Mouse (Mus musculus) midbrain, postnatal 0 days (tissue): ENCODE measurements around the gene Armcx5. TPM values are rescaled to one million over a fixed set of nuclear protein-coding genes. Genes with fewer than 3 reads are reported as not detected.

ENCODE experiments used
- ATAC-seq: fragments of 200-750 bp; cut with Nextera tagmentation; 2 replicates; pipeline ENCODE4 v1.8.0; 2017; ENCODE audit warnings: moderate number of reproducible peaks, mild to moderate bottlenecking, moderate TSS enrichment, moderate library complexity; ENCODE audit not compliant: low FRiP score
- DNase-seq: peaks from one replicate; pipeline ENCODE4 v3.0.0-alpha.2; 2015; ENCODE audit warnings: low spot score
- H3K27ac ChIP-seq: fragments of 300-500 bp; sonication (generic); 2 replicates; pipeline ENCODE4 v1.5.1; 2014; ENCODE audit warnings: low read depth, mild to moderate bottlenecking, low read length, mixed read lengths
- H3K27me3 ChIP-seq: fragments of 300-500 bp; sonication (generic); 2 replicates; pipeline ENCODE4 v1.6.1; 2014; ENCODE audit warnings: low read length, control low read depth, mixed read lengths; ENCODE audit not compliant: insufficient read depth
- H3K36me3 ChIP-seq: fragments of 300-500 bp; sonication (generic); 2 replicates; pipeline ENCODE4 v1.6.1; 2014; ENCODE audit warnings: low read length, control low read depth, mixed read lengths; ENCODE audit not compliant: insufficient read depth
- H3K4me1 ChIP-seq: fragments of 300-500 bp; sonication (generic); 2 replicates; pipeline ENCODE4 v1.6.1; 2014; ENCODE audit warnings: mild to moderate bottlenecking, control low read depth, antibody characterized with exemption, low read length, mixed read lengths; ENCODE audit not compliant: insufficient read depth
- H3K4me2 ChIP-seq: fragments of 300-500 bp; sonication (generic); 2 replicates; pipeline ENCODE4 v1.6.1; 2014; ENCODE audit warnings: low read depth, mild to moderate bottlenecking, low read length, mixed read lengths; ENCODE audit not compliant: poor library complexity, severe bottlenecking
- H3K4me3 ChIP-seq: fragments of 300-500 bp; sonication (generic); 2 replicates; pipeline ENCODE4 v1.5.1; 2014; ENCODE audit warnings: low read depth, mild to moderate bottlenecking, low read length, moderate library complexity
- H3K9ac ChIP-seq: fragments of 300-500 bp; sonication (generic); replicated peaks from 2 replicates; pipeline ENCODE4 v1.6.1; 2014; ENCODE audit warnings: mild to moderate bottlenecking, low read length, moderate library complexity, mixed read lengths; ENCODE audit not compliant: poor library complexity, severe bottlenecking
- H3K9me3 ChIP-seq: fragments of 300-500 bp; sonication (generic); 2 replicates; pipeline ENCODE4 v1.6.1; 2016; ENCODE audit warnings: low read length, control low read depth
- CTCF ChIP-seq: IDR thresholded peaks from 2 replicates; pipeline ENCODE4 v1.5.1; 2016; ENCODE audit warnings: antibody characterized with exemption, mild to moderate bottlenecking
- WGBS: fragments of 180-500 bp; shearing (Covaris S2); extraction: QIAGEN DNeasy Blood & Tissue Kit; methylation state at CpG from one replicate; pipeline ENCODE4 v1.1.7; 2014; 5-methylcytosine and 5-hydroxymethylcytosine counted together
- polyA plus RNA-seq: library from polyadenylated mRNA; unstranded; fragments of >200 nt; fragmentation: Nextera tagmentation; extraction: Ambion mirVana; gene quantifications from 2 replicates; pipeline ENCODE4 v1.2.1, GENCODE M21; 2015
- total RNA-seq: library from RNA; depleted of rRNA; stranded (reverse); fragments of >200 nt; gene quantifications from 2 replicates; pipeline ENCODE4 v1.2.3, GENCODE M21; 2014; rRNA removed

Armcx5 gene
- total RNA-seq, result 13.1 and 22.9 TPM in 2 replicates
- polyA plus RNA-seq, result 23.8 and 31.7 TPM in 2 replicates

GRCm38 (mm10) chrX:135742304-135743055 lies at the start of gene Armcx5, which contains the start of gene Gprasp1:
Gene Armcx5 (plus strand): TSS chrX:135742733.
Gene Gprasp1 (plus strand): TSS chrX:135742733.
- 20% methylated on average over 47 of the region's 48 CpGs for WGBS
- Histone ChIP-seq H3K4me3 (peak within 1 kb of the TSS; percentile 56), H3K9me3 (no peaks in the 10 kb centered on the region), H3K27me3 (no peaks in the 10 kb centered on the region; the same call in 1 of the 2 replicates), H3K27ac (peak within 1 kb of the TSS; percentile 88), H3K36me3 (no peaks in the 10 kb centered on the region), H3K9ac (peak within 1 kb of the TSS; percentile 81), H3K4me2 (peak within 1 kb of the TSS; percentile 46), H3K4me1 (no peaks in the 10 kb centered on the region)
- DNase-seq (peak; percentile 97), ATAC-seq (peak; percentile 96)
- no peak for TF ChIP-seq CTCF

DNA sequence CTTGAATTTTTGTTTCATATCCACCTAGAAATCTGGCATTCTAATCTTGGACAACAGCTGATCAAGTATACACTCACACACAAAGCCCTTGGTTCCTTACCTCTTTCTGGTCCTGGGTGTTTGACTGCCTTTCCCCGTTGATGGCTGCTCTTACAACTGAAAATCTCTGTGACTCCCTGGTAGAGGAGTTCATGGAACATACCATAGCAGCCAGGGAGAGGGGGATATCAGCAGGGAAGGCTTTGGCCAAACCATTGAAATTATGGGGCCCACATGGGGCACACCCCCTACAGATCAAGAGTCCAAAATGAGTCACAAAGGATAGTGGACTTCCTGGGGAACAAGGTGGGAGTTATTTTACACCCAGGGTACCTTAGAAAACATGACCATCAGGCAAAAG lies 48.9 kb upstream of the Armcx5 start, which contains the start of gene Tcp11x2:
Tcp11x2 (minus strand) TSS at position 158 of the 400 bp plus-strand sequence.
- Histone ChIP-seq H3K4me2 (no peak within 1 kb of the TSS), H3K27ac (no peak within 1 kb of the TSS), H3K9me3 (no peaks in the 10 kb centered on the region), H3K4me3 (no peak within 1 kb of the TSS), H3K27me3 (no peaks in the 10 kb centered on the region), H3K9ac (no peak within 1 kb of the TSS), H3K36me3 (no peaks in the 10 kb centered on the region), H3K4me1 (no peaks in the 10 kb centered on the region)
- DNase-seq (no peak), ATAC-seq (no peak)
- no peak for TF ChIP-seq CTCF
- WGBS, result 65% methylated on average over 1 of the region's 1 CpGs

GRCm38 (mm10) chrX:135703111-135703510 lies 39.4 kb upstream of the Armcx5 start:
- Histone ChIP-seq H3K27me3 (no peaks in the 10 kb centered on the region), H3K4me1 (no peaks in the 10 kb centered on the region), H3K4me2 (no peak overlapping the region), H3K9ac (no peak overlapping the region), H3K9me3 (no peaks in the 10 kb centered on the region), H3K27ac (no peak overlapping the region), H3K4me3 (no peak overlapping the region), H3K36me3 (no peaks in the 10 kb centered on the region)
- TF ChIP-seq CTCF, result no peak
- 96% methylated on average over 1 of the region's 1 CpGs for WGBS
- DNase-seq (no peak), ATAC-seq (no peak)

GRCm38 (mm10) chrX:135704349-135704748 lies 38.2 kb upstream of the Armcx5 start:
- ATAC-seq, result no peak
- Histone ChIP-seq H3K4me1 (no peaks in the 10 kb centered on the region), H3K4me3 (no peak overlapping the region), H3K9ac (no peak overlapping the region), H3K4me2 (no peak overlapping the region), H3K9me3 (no peaks in the 10 kb centered on the region), H3K27ac (no peak overlapping the region), H3K27me3 (no peaks in the 10 kb centered on the region), H3K36me3 (no peaks in the 10 kb centered on the region)
- WGBS, result 44% methylated on average over 2 of the region's 2 CpGs
- peak; percentile 59 for TF ChIP-seq CTCF
- peak; percentile 5 for DNase-seq

GRCm38 (mm10) chrX:135712845-135713244 lies 29.7 kb upstream of the Armcx5 start:
- H3K9me3 ChIP-seq, result no peaks in the 10 kb centered on the region
- H3K27ac ChIP-seq, result no peak overlapping the region
- no peaks in the 10 kb centered on the region for H3K36me3 ChIP-seq
- no peaks in the 10 kb centered on the region for H3K4me1 ChIP-seq
- no peak for DNase-seq
- H3K9ac ChIP-seq, result no peak overlapping the region
- WGBS, result 86% methylated on average over 2 of the region's 2 CpGs
- no peak overlapping the region for H3K4me2 ChIP-seq
- no peaks in the 10 kb centered on the region for H3K27me3 ChIP-seq
- H3K4me3 ChIP-seq, result no peak overlapping the region
- ATAC-seq, result no peak
- TF ChIP-seq CTCF, result no peak

DNA sequence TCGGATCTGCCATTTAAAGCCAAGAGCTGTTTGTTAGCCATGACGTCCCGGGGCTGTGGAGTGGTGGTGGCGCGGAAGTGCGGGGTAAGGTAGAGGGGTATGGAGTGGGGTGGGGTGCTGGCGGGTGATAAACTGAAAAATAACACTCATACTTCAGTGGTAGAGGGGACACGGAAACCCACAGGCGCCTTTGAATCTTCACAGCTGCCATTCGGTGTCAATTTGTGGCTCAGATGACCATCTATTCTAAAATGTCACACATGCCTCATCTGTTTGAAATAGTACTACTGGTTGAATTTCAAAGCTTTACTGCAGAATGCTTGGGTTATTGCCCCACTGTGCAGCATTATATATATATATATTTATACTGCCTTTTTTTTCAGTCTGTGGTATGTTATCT lies 17.4 kb upstream of the Armcx5 start, which contains the start of gene Tmsb15a:
Tmsb15a (minus strand) TSS at position 101 of the 400 bp plus-strand sequence.
- Histone ChIP-seq H3K27ac (no peak within 1 kb of the TSS), H3K9ac (no peak within 1 kb of the TSS), H3K27me3 (no peaks in the 10 kb centered on the region), H3K4me3 (no peak within 1 kb of the TSS), H3K4me2 (no peak within 1 kb of the TSS), H3K4me1 (no peaks in the 10 kb centered on the region), H3K9me3 (no peaks in the 10 kb centered on the region), H3K36me3 (no peaks in the 10 kb centered on the region)
- WGBS, result 91% methylated on average over 10 of the region's 10 CpGs
- TF ChIP-seq CTCF, result no peak
- DNase-seq (no peak), ATAC-seq (no peak)
